Mouse (Mus musculus): Measurements from ENCODE around the gene Zfp53. TPM values are rescaled to one million over a fixed set of nuclear protein-coding genes. Genes with fewer than 3 reads are reported as not detected.

The Zfp53 gene
- 3.6 TPM for polyA plus RNA-seq (2014; fragmentation: Illumina TruSeq; extraction: RNeasy Lipid Tissue Mini Kit (QIAGEN cat#74804); ENCODE audit: low read depth, low replicate concordance)

DNA sequence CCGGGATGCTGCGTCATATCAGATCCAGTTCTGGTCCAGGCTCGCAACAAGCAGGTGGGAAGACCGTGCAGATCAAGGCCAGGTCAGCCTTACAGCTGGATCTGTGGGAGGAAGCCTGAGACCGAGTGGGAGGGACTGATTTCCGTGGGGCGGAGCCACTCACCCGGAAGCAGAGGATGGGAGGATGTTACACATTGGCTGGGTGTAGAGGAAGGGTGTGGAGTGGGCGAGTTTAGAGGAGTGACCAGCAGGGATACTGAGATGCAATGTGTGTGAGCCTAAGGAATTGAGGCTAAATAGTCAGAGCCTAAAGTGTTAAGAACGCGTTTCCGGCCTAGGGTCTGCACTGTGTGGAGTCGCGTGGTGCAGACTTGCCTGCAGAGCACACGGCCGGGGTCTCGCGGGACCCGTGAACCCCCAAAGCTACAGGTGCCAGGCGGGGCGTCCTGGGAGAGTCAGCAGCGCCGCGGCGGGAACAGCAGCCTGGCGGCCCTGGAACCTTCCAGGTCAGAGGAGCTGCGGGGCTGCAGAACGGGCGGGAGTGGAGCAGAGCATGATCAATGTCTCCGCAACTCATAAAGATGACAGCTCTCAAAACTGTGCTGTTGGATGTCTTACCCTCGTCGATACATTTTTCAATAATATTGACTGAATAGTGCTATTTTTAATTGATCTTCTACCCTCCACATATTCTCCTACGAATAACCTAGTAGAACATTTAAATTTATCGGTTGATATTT lies at the start of gene Zfp53:
TSS of gene Zfp53 (plus strand) at position 239 of the 740 bp plus-strand sequence.

GRCm38 (mm10) chr17:21450138-21450704 lies 38.6 kb upstream of the Zfp53 start, which contains the start of gene Zfp51:
TSS of gene Zfp51 (plus strand) at chr17:21450374.

DNA sequence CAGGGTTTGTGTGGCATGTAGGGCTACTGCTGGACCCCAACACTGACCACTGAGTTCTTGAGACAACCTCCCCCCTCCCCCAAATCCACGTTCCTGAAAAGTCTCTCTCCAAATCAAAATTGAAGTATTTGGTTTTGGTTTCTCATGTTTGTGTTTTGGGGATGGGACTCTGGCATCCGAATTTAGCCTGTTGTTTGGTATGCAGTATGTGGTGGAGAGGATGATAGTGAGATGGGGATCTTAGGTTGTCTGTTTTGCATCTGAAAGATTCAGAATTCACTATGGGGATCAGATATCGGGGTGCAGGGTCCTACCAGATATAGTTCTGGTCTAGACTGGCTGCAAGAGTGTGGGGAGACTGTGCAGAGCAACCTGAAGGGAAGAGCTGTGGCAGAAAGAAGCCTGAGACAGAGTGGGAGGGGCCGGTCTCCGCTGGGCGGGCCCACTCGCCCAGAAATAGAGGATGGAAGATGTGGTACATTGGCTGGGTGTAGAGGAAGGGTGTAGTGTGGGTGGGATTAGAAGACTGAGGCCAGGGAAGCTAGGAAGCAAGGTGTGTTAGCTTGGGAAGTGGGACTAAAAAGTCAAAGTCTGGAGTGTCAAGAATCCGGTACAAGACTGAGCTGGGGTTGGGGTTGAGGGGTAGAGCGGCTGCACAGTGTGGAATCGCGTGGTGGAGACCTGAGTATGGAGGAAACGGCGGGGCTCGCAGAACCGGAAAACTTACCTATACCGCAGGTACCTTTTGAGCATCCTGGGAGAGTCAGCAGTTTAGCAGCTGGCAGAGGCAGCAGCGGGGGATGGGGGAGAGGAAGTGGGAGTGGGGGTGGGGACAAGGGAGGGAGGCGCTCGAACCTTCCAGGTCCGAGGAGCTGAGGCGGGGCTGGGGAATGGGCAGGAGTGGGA lies 46.6 kb downstream of the Zfp53 start, which contains the start of gene Zfp52:
TSS of gene Zfp52 (plus strand) at position 444 of the 906 bp plus-strand sequence.

Other genes with a start within 250 kb of the Zfp53 start
- gene Vmn1r235, start 232.6 kb upstream of the Zfp53 start, polyA plus RNA-seq (2014; fragmentation: Illumina TruSeq; extraction: RNeasy Lipid Tissue Mini Kit (QIAGEN cat#74804); ENCODE audit: low read depth, low replicate concordance) = not detected
- gene Vmn1r236, start 206.1 kb upstream of the Zfp53 start, polyA plus RNA-seq (2014; fragmentation: Illumina TruSeq; extraction: RNeasy Lipid Tissue Mini Kit (QIAGEN cat#74804); ENCODE audit: low read depth, low replicate concordance) = not detected
- not detected for gene Vmn1r237, start 177.1 kb upstream of the Zfp53 start, polyA plus RNA-seq (2014; fragmentation: Illumina TruSeq; extraction: RNeasy Lipid Tissue Mini Kit (QIAGEN cat#74804); ENCODE audit: low read depth, low replicate concordance)
- 1.3 TPM for gene Zfp677, start 105.2 kb upstream of the Zfp53 start, polyA plus RNA-seq (2014; fragmentation: Illumina TruSeq; extraction: RNeasy Lipid Tissue Mini Kit (QIAGEN cat#74804); ENCODE audit: low read depth, low replicate concordance)
- gene Zfp54, start 65.8 kb upstream of the Zfp53 start, polyA plus RNA-seq (2014; fragmentation: Illumina TruSeq; extraction: RNeasy Lipid Tissue Mini Kit (QIAGEN cat#74804); ENCODE audit: low read depth, low replicate concordance) = 2.3 TPM
- gene Zfp51, start 38.6 kb upstream of the Zfp53 start, polyA plus RNA-seq (2014; fragmentation: Illumina TruSeq; extraction: RNeasy Lipid Tissue Mini Kit (QIAGEN cat#74804); ENCODE audit: low read depth, low replicate concordance) = 8.2 TPM
- gene Zfp52, start 46.5 kb downstream of the Zfp53 start, polyA plus RNA-seq (2014; fragmentation: Illumina TruSeq; extraction: RNeasy Lipid Tissue Mini Kit (QIAGEN cat#74804); ENCODE audit: low read depth, low replicate concordance) = 8.1 TPM
- gene Zfp948, start 78.0 kb downstream of the Zfp53 start, polyA plus RNA-seq (2014; fragmentation: Illumina TruSeq; extraction: RNeasy Lipid Tissue Mini Kit (QIAGEN cat#74804); ENCODE audit: low read depth, low replicate concordance) = 6.7 TPM
- gene Zfp983, start 161.6 kb downstream of the Zfp53 start, polyA plus RNA-seq (2014; fragmentation: Illumina TruSeq; extraction: RNeasy Lipid Tissue Mini Kit (QIAGEN cat#74804); ENCODE audit: low read depth, low replicate concordance) = 3.8 TPM
- gene Gm10226, start 202.9 kb downstream of the Zfp53 start, polyA plus RNA-seq (2014; fragmentation: Illumina TruSeq; extraction: RNeasy Lipid Tissue Mini Kit (QIAGEN cat#74804); ENCODE audit: low read depth, low replicate concordance) = not detected
- gene Zfp760, start 218.7 kb downstream of the Zfp53 start, polyA plus RNA-seq (2014; fragmentation: Illumina TruSeq; extraction: RNeasy Lipid Tissue Mini Kit (QIAGEN cat#74804); ENCODE audit: low read depth, low replicate concordance) = 2.1 TPM
- gene Zfp229, start 241.8 kb downstream of the Zfp53 start, polyA plus RNA-seq (2014; fragmentation: Illumina TruSeq; extraction: RNeasy Lipid Tissue Mini Kit (QIAGEN cat#74804); ENCODE audit: low read depth, low replicate concordance) = 3.7 TPM

All from heart, adult 10 weeks (tissue).